21 mouse cellular contexts compared by ENCODE assay signal in genomic region chr16:26181716-26182115, GRCm38 (mm10).
"Had no signal": no experiment of that assay in that cellular context is flagged by ENCODE, and none has a peak within 500 bp of the region (broad histone marks: within the 10 kb centered on the region; RNA-seq: fewer than 3 reads in every experiment).

No protein-coding gene starts in this region.

- ATAC-seq: hindbrain, embryonic 16.5 days; hindbrain, postnatal 0 days; inflammation-experienced regulatory T-cells, adult 6 months; intestine, embryonic 15.5 days; intestine, embryonic 16.5 days; intestine, postnatal 0 days had no signal

- DNase-seq: heart, postnatal 10 days; heart, postnatal 14 days; heart, postnatal 36 days; heart, postnatal 4 days; kidney, adult 11 months; kidney, adult 18-20 months; kidney, adult 2 months; kidney, adult 8-10 months; kidney, adult 9 months; kidney, postnatal 10 days; kidney, postnatal 14 days; kidney, postnatal 25 days; kidney, postnatal 36 days; kidney, postnatal 4 days; layer of hippocampus, postnatal 36 days had no signal
